Mouse (Mus musculus) embryonic fibroblast, embryonic 13.5 days (primary cell): ENCODE results near the gene Lmna.

Experiments used
- CTCF ChIP-seq: IDR thresholded peaks from 2 replicates; pipeline ENCODE4 v1.5.1; 2011; ENCODE audit warnings: mild to moderate bottlenecking, control low read depth, low read length, moderate library complexity, borderline replicate concordance; ENCODE audit not compliant: insufficient read depth
- POLR2A ChIP-seq: IDR thresholded peaks from 2 replicates; pipeline ENCODE4 v1.6.1; 2011; ENCODE audit warnings: low read depth, mild to moderate bottlenecking, control low read depth, low read length, moderate library complexity

GRCm38 (mm10) chr3:88521156-88521555, 11.4 kb upstream of the Lmna start:
- no peak for TF ChIP-seq CTCF
- no peak for TF ChIP-seq POLR2A
